Mouse (Mus musculus): ENCODE results near the gene Mon1a.

GRCm38 (mm10) chr9:107947241-107948194, 59.6 kb downstream of the Mon1a start:
- no peak for TF ChIP-seq CTCF (IDR thresholded peaks at IDR 0.05; ENCODE audit: borderline replicate concordance, control insufficient read depth, extremely low read depth, insufficient read depth, low read length, poor library complexity)
- TF ChIP-seq POLR2A (IDR thresholded peaks at IDR 0.05; ENCODE audit: control insufficient read depth, extremely low read depth, insufficient read depth, low read length, poor library complexity), result no peak
